Mouse (Mus musculus): ENCODE data around the gene Wbp2nl.
"Not testable (repeated sequence)": the region's sequence is repeated elsewhere in the genome, so short reads cannot be mapped to it uniquely, and the experiment has no call there.

Wbp2nl gene

GRCm38 (mm10) chr15:82350349-82350748 is 51.6 kb downstream of the Wbp2nl start:
- DNase-seq: no peak

- DNase-seq: no peak
These were observed 52.7 kb downstream of the Wbp2nl start for GRCm38 (mm10) chr15:82351480-82351879.

- no peak for DNase-seq
These were observed 54.5 kb downstream of the Wbp2nl start for GRCm38 (mm10) chr15:82353078-82353744.

GRCm38 (mm10) chr15:82353745-82354113 is 55.0 kb downstream of the Wbp2nl start:
- DNase-seq: no peak

- DNase-seq: peak; percentile 98
These were observed 55.6 kb downstream of the Wbp2nl start, which contains the start of gene Ndufa6 for GRCm38 (mm10) chr15:82354126-82354945. Ndufa6 (minus strand) TSS chr15:82354322.

- peak; percentile 77 for DNase-seq
These were observed 59.9 kb downstream of the Wbp2nl start for GRCm38 (mm10) chr15:82358431-82359260.

- peak; percentile 70 for DNase-seq
These were observed 62.8 kb downstream of the Wbp2nl start for GRCm38 (mm10) chr15:82361459-82362018.

- DNase-seq: no peak
These were observed 63.5 kb downstream of the Wbp2nl start for GRCm38 (mm10) chr15:82362234-82362633.

GRCm38 (mm10) chr15:82363801-82364200 is 65.0 kb downstream of the Wbp2nl start:
- not testable (repeated sequence) for DNase-seq
